Mouse (Mus musculus): ENCODE data around the gene Zfp511. TPM values are rescaled to one million over a fixed set of nuclear protein-coding genes. Genes with fewer than 3 reads are reported as not detected.
A peak's percentile ranks its signal among the peaks of the same experiment; 100 is the strongest.

Zfp511 gene
- 1 to 10 TPM; 7.7 to 8.2 TPM for total RNA-seq (2021)
- long read RNA-seq, experiment 1, transcript Zfp511-201 (6 exons, 1,076 nt), result major isoform, 14 of 16 reads
- long read RNA-seq, experiment 1, partial matches to known transcripts, result 0 of 16 reads
- long read RNA-seq, experiment 1, other reads (novel, unspliced or antisense), result 1 of 16 reads
- long read RNA-seq, experiment 2, transcript Zfp511-201 (6 exons, 1,076 nt), result major isoform, 11 of 15 reads
- long read RNA-seq, experiment 2, partial matches to known transcripts, result 1 of 15 reads
- long read RNA-seq, experiment 2, other reads (novel, unspliced or antisense), result 2 of 15 reads

GRCm38 (mm10) chr7:140036281-140037170 is at the start of gene Zfp511, which contains the start of gene Tubgcp2:
TSS of gene Zfp511 (plus strand) at chr7:140036391.
TSS of gene Tubgcp2 (minus strand) at chr7:140036669.
- peak; percentile 95 for DNase-seq
- intact Hi-C loops (cut with DNase I), result no loop called here

- intact Hi-C loops (cut with DNase I), result no loop called here
- no peak for DNase-seq
Observed at GRCm38 (mm10) chr7:139988272-139988671, 47.9 kb upstream of the Zfp511 start.

GRCm38 (mm10) chr7:139990864-139991394 is 45.3 kb upstream of the Zfp511 start:
- DNase-seq, result no peak
- intact Hi-C loops (cut with DNase I), result loop anchor here (5.0 kb wide), 2 partner anchors 71 to 84 kb away; no protein-coding TSS in a partner anchor

GRCm38 (mm10) chr7:139992406-139992805 is 43.8 kb upstream of the Zfp511 start, which contains the start of gene Adam8:
TSS of gene Adam8 (minus strand) at chr7:139992562.
- DNase-seq, result no peak

GRCm38 (mm10) chr7:139993532-139993931 is 42.7 kb upstream of the Zfp511 start:
- intact Hi-C loops (cut with DNase I), result loop anchor here (5.0 kb wide), 2 partner anchors 69 to 86 kb away; no protein-coding TSS in a partner anchor
- no peak for DNase-seq

More at GRCm38 (mm10) chr7:139992406-139992805, 43.8 kb upstream of the Zfp511 start, which contains the start of gene Adam8:
- intact Hi-C loops (cut with DNase I), result loop anchor here (5.0 kb wide), 2 partner anchors 70 to 85 kb away; no protein-coding TSS in a partner anchor

- no peak for DNase-seq
Observed at GRCm38 (mm10) chr7:139994202-139994601, 42.0 kb upstream of the Zfp511 start.

GRCm38 (mm10) chr7:139994676-139995075 is 41.5 kb upstream of the Zfp511 start:
- intact Hi-C loops (cut with DNase I), result loop anchor here (2.0 to 5.0 kb wide), 3 partner anchors 26 to 87 kb away; no protein-coding TSS in a partner anchor
- DNase-seq, result no peak

More at GRCm38 (mm10) chr7:139994202-139994601, 42.0 kb upstream of the Zfp511 start:
- intact Hi-C loops (cut with DNase I), result loop anchor here (2.0 to 5.0 kb wide), 3 partner anchors 25 to 87 kb away; no protein-coding TSS in a partner anchor

- intact Hi-C loops (cut with DNase I), result no loop called here
- no peak for DNase-seq
Observed at GRCm38 (mm10) chr7:139998691-139999350, 37.4 kb upstream of the Zfp511 start.

- intact Hi-C loops (cut with DNase I), result no loop called here
- DNase-seq, result no peak
Observed at GRCm38 (mm10) chr7:140001086-140001740, 35.0 kb upstream of the Zfp511 start.

- intact Hi-C loops (cut with DNase I), result no loop called here
- no peak for DNase-seq
Observed at GRCm38 (mm10) chr7:140004666-140005065, 31.5 kb upstream of the Zfp511 start.

GRCm38 (mm10) chr7:140006861-140007611 is 29.2 kb upstream of the Zfp511 start:
- intact Hi-C loops (cut with DNase I), result no loop called here
- peak in 1 of 2 experiments; percentile 5 for DNase-seq

- intact Hi-C loops (cut with DNase I), result no loop called here
- peak in 1 of 2 experiments; percentile 7 for DNase-seq
Observed at GRCm38 (mm10) chr7:140007781-140008180, 28.4 kb upstream of the Zfp511 start.

- DNase-seq, result peak in 1 of 2 experiments; percentile 3
- intact Hi-C loops (cut with DNase I), result no loop called here
Observed at GRCm38 (mm10) chr7:140011336-140011735, 24.9 kb upstream of the Zfp511 start.

- DNase-seq, result no peak
- intact Hi-C loops (cut with DNase I), result no loop called here
Observed at GRCm38 (mm10) chr7:140031771-140032170, 4.4 kb upstream of the Zfp511 start.

- intact Hi-C loops (cut with DNase I), result no loop called here
Observed at GRCm38 (mm10) chr7:140032366-140032765, 3.8 kb upstream of the Zfp511 start.

GRCm38 (mm10) chr7:140033386-140033785 is 2.8 kb upstream of the Zfp511 start:
- intact Hi-C loops (cut with DNase I), result no loop called here
- DNase-seq, result no peak

More at GRCm38 (mm10) chr7:140032366-140032765, 3.8 kb upstream of the Zfp511 start:
- DNase-seq, result no peak

- DNase-seq, result no peak
- intact Hi-C loops (cut with DNase I), result no loop called here
Observed at GRCm38 (mm10) chr7:140035456-140035855, 735 bp upstream of the Zfp511 start.

- no peak for DNase-seq
- intact Hi-C loops (cut with DNase I), result no loop called here
Observed at GRCm38 (mm10) chr7:140037171-140037555, 972 bp downstream of the Zfp511 start.

- DNase-seq, result no peak
- intact Hi-C loops (cut with DNase I), result no loop called here
Observed at GRCm38 (mm10) chr7:140042728-140043127, 6.5 kb downstream of the Zfp511 start.
